Mouse (Mus musculus) heart, adult 2 months (tissue): ENCODE data around the gene Tmtc1.

Source experiments
- CTCF ChIP-seq: fragments of 200-600 bp; IDR thresholded peaks from 2 replicates; pipeline ENCODE4 v1.8.1; 2022; ENCODE audit warnings: antibody characterized with exemption, mild to moderate bottlenecking, moderate library complexity
- EP300 ChIP-seq: fragments of 200-500 bp; IDR thresholded peaks from 2 replicates; pipeline ENCODE4 v1.6.1; 2011; ENCODE audit warnings: low read depth, low read length, control low read depth; ENCODE audit not compliant: insufficient read depth
- POLR2A ChIP-seq: fragments of 200-500 bp; IDR thresholded peaks from 2 replicates; pipeline ENCODE4 v1.6.1; 2011; ENCODE audit warnings: mild to moderate bottlenecking, low read depth, low read length, control low read depth; ENCODE audit not compliant: insufficient read depth

DNA sequence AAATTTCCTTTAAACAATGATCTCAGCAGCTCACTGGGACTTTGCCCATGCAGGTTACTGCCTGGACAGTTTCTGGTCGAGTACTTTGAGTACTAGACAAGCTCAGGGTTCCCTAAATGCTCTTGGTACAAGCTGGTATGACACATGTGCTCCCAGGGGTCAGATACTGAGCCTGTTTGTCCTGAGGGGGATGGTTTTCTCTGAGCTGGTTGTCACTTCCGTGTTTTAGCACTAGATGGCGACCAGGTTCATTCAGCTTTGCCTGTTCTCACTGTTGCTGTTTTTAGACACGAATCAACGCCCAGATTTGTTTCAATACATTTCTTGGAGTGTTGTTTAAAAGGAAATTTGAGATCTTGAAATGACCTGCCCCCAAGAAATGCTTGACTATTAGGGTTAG is 229.4 kb downstream of the Tmtc1 start:
- TF ChIP-seq CTCF (peak; percentile 80), POLR2A (no peak), EP300 (0 out of 2 replicates have a peak, but pooled peaks have one; percentile 10)
